Mouse (Mus musculus) C2C12 (cell line): ENCODE results near the gene Tab1.

Experiments
- CEBPB ChIP-seq: IDR thresholded peaks from one replicate; pipeline ENCODE4 v1.6.1; 2011; ENCODE audit warnings: low read depth, mild to moderate bottlenecking, control low read depth, moderate library complexity
- CTCF ChIP-seq: IDR thresholded peaks from one replicate; pipeline ENCODE4 v1.5.1; 2011; ENCODE audit not compliant: control insufficient read depth, insufficient read depth, insufficient read length
- MAX ChIP-seq: IDR thresholded peaks from one replicate; pipeline ENCODE4 v1.6.1; 2011; ENCODE audit warnings: mild to moderate bottlenecking, control low read depth
- MYOD1 ChIP-seq: IDR thresholded peaks from one replicate; pipeline ENCODE4 v1.6.1; 2011; ENCODE audit warnings: low read depth; ENCODE audit not compliant: control insufficient read depth, insufficient read length
- MYOG ChIP-seq: IDR thresholded peaks from one replicate; pipeline ENCODE4 v1.6.1; 2011; ENCODE audit not compliant: control insufficient read depth, insufficient read length; ENCODE audit errors: extremely low read depth
- USF1 ChIP-seq: IDR thresholded peaks from one replicate; pipeline ENCODE4 v1.6.1; 2011; ENCODE audit warnings: low read depth, mild to moderate bottlenecking, control low read depth, moderate library complexity

DNA sequence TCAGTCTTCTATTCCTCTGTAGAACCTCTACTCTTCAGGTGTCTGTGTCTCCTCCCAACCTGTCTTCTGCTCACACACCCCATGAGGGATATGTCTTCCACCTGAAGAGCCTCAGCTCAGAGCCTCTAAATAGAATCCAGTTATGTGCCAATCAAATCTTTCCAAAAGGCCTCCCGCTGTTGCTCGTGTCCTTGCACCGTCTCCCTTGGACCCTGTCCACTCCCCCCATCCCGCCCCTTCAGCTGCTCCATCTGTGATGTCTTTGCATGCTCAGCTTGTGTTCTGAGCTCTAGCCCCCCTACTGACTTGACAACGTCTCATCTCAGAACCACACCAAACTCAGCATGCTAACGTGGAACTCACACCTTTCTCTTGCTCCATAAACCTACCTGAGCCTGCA is 1.5 kb upstream of the Tab1 start:
- TF ChIP-seq CTCF (no peak), MAX (no peak), MYOG (no peak), MYOD1 (no peak), USF1 (no peak), CEBPB (no peak)
